Mouse (Mus musculus): ENCODE results near the gene Gramd1b.

Gramd1b gene

GRCm38 (mm10) chr9:40423427-40423867 lies 107.7 kb downstream of the Gramd1b start:
- peak; percentile 78 for DNase-seq (ENCODE audit: low read depth)

GRCm38 (mm10) chr9:40422368-40423057 lies 108.7 kb downstream of the Gramd1b start:
- DNase-seq (ENCODE audit: low read depth) = peak; percentile 24

GRCm38 (mm10) chr9:40420652-40421335 lies 110.4 kb downstream of the Gramd1b start:
- no peak for DNase-seq (ENCODE audit: low read depth)

GRCm38 (mm10) chr9:40418803-40419202 lies 112.4 kb downstream of the Gramd1b start:
- no peak for DNase-seq (ENCODE audit: low read depth)

GRCm38 (mm10) chr9:40416150-40416549 lies 115.0 kb downstream of the Gramd1b start:
- peak; percentile 9 for DNase-seq (ENCODE audit: low read depth)

GRCm38 (mm10) chr9:40414904-40415766 lies 116.0 kb downstream of the Gramd1b start:
- DNase-seq (ENCODE audit: low read depth) = peak; percentile 92

- peak; percentile 42 for DNase-seq (ENCODE audit: low read depth)
These were observed 116.7 kb downstream of the Gramd1b start for GRCm38 (mm10) chr9:40414498-40414903.

- DNase-seq (ENCODE audit: low read depth) = no peak
These were observed 117.6 kb downstream of the Gramd1b start for GRCm38 (mm10) chr9:40413601-40414000.

- no peak for DNase-seq (ENCODE audit: low read depth)
These were observed 118.3 kb downstream of the Gramd1b start for GRCm38 (mm10) chr9:40412931-40413330.

- DNase-seq (ENCODE audit: low read depth) = no peak
These were observed 118.9 kb downstream of the Gramd1b start for GRCm38 (mm10) chr9:40412246-40412645.

GRCm38 (mm10) chr9:40410895-40411294 lies 120.3 kb downstream of the Gramd1b start:
- no peak for DNase-seq (ENCODE audit: low read depth)

- DNase-seq (ENCODE audit: low read depth) = no peak
These were observed 122.1 kb downstream of the Gramd1b start for GRCm38 (mm10) chr9:40409071-40409470.

GRCm38 (mm10) chr9:40408415-40408814 lies 122.8 kb downstream of the Gramd1b start:
- DNase-seq (ENCODE audit: low read depth) = no peak

- DNase-seq (ENCODE audit: low read depth) = no peak
These were observed 123.3 kb downstream of the Gramd1b start for GRCm38 (mm10) chr9:40407876-40408275.

- DNase-seq (ENCODE audit: low read depth) = no peak
These were observed 125.4 kb downstream of the Gramd1b start for GRCm38 (mm10) chr9:40405804-40406203.

GRCm38 (mm10) chr9:40405263-40405662 lies 125.9 kb downstream of the Gramd1b start:
- DNase-seq (ENCODE audit: low read depth) = no peak

GRCm38 (mm10) chr9:40404637-40405036 lies 126.5 kb downstream of the Gramd1b start:
- no peak for DNase-seq (ENCODE audit: low read depth)

GRCm38 (mm10) chr9:40403750-40404149 lies 127.4 kb downstream of the Gramd1b start:
- DNase-seq (ENCODE audit: low read depth) = no peak

GRCm38 (mm10) chr9:40401818-40402217 lies 129.4 kb downstream of the Gramd1b start:
- no peak for DNase-seq (ENCODE audit: low read depth)

- DNase-seq (ENCODE audit: low read depth) = no peak
These were observed 130.3 kb downstream of the Gramd1b start for GRCm38 (mm10) chr9:40400854-40401253.

GRCm38 (mm10) chr9:40400171-40400570 lies 131.0 kb downstream of the Gramd1b start:
- DNase-seq (ENCODE audit: low read depth) = no peak

GRCm38 (mm10) chr9:40399359-40399932 lies 131.7 kb downstream of the Gramd1b start:
- DNase-seq (ENCODE audit: low read depth) = no peak
